Mouse (Mus musculus): ENCODE results near the gene Gm10840. TPM values are rescaled to one million over a fixed set of nuclear protein-coding genes. Genes with fewer than 3 reads are reported as not detected.

The Gm10840 gene
- total RNA-seq, 2 experiments from 2014 or later: not detected

- ATAC-seq (replicated peaks; ENCODE audit: low FRiP score, low TSS enrichment, poor library complexity, severe bottlenecking): peak; percentile 16; the same call in 1 of the 2 replicates
Measured at GRCm38 (mm10) chr11:106159216-106159920, 1.3 kb upstream of the Gm10840 start.

DNA sequence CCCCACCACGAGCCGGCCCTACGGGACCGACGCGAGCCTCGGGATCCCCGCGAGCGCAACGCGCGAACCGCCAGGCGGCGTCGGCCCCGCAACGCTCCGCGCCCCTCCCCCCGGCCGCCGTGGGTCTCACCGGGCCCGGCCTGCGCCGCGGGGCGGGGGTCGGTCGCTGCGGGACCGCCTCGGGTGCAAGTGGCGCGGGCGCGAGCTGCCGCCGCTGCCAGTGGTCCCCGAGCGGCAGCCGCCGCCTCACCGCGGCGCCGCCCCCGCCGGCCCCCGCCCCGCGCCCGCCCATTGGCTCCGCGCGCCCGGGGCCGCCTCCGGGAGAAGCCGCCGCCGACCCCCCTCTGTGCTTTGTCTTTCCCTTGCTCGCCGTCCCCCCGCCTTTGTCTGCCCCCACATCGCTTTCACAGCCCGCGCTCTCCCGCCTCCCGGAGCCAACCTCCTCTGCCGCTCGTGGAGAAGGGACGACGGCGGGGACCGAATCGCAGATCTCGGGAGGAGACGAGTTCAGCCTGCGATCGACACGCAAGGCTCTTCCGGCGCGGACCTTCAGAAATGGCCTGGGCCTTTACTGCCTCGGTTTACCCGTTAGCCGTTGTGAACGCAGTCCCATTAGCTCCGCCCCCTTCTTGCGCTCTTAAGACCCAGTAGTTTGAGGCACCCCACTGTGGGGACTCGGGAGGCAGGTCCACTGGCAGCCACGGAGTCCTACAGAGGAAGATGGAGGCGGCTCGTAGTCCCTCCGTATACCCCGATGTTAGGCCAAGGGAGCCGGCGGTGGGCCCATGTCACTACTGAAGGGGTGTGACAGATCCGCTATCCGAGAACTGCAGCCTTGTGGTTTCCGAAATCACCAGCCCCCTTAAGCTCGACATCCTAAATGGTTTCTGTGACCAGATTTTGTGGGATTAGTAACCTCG is 469 bp upstream of the Gm10840 start:
- peak; percentile 53 for ATAC-seq (replicated peaks; ENCODE audit: low FRiP score, low TSS enrichment, poor library complexity, severe bottlenecking)

- ATAC-seq (replicated peaks; ENCODE audit: low FRiP score, low TSS enrichment, poor library complexity, severe bottlenecking): no peak
Measured at GRCm38 (mm10) chr11:106162237-106162636, 1.6 kb downstream of the Gm10840 start.

- ATAC-seq (replicated peaks; ENCODE audit: low FRiP score, low TSS enrichment, poor library complexity, severe bottlenecking): no peak
Measured at GRCm38 (mm10) chr11:106163546-106163945, 2.9 kb downstream of the Gm10840 start.

GRCm38 (mm10) chr11:106164601-106165180 is 4.0 kb downstream of the Gm10840 start:
- ATAC-seq (replicated peaks; ENCODE audit: low FRiP score, low TSS enrichment, poor library complexity, severe bottlenecking): no peak

DNA sequence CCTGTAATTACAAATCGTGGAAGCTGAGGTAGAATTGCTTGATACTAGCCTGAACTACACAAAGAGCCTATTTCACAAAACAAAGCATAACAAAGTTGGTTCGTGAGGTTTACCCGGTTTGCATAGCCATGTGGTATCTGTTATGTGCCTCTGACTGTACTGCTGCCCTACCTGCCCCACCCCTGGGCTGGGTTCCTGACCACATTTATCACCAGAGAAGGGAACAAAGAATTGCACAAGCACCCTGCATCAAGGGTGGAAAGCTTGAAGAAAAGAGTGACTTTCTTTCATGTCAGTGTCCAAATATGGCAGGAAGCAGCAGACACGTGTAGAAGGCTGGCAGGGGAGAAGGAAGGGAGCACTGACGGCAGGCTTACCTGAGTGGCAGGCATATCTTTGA is 6.8 kb downstream of the Gm10840 start:
- ATAC-seq (replicated peaks; ENCODE audit: low FRiP score, low TSS enrichment, poor library complexity, severe bottlenecking): peak; percentile 56

GRCm38 (mm10) chr11:106170807-106171206 is 10.2 kb downstream of the Gm10840 start:
- ATAC-seq (replicated peaks; ENCODE audit: low FRiP score, low TSS enrichment, poor library complexity, severe bottlenecking): no peak

GRCm38 (mm10) chr11:106173228-106173627 is 12.6 kb downstream of the Gm10840 start:
- no peak for ATAC-seq (replicated peaks; ENCODE audit: low FRiP score, low TSS enrichment, poor library complexity, severe bottlenecking)

- ATAC-seq (replicated peaks; ENCODE audit: low FRiP score, low TSS enrichment, poor library complexity, severe bottlenecking): no peak
Measured at GRCm38 (mm10) chr11:106174372-106174771, 13.7 kb downstream of the Gm10840 start.

- ATAC-seq (replicated peaks; ENCODE audit: low FRiP score, low TSS enrichment, poor library complexity, severe bottlenecking): no peak
Measured at GRCm38 (mm10) chr11:106175081-106175480, 14.4 kb downstream of the Gm10840 start.

GRCm38 (mm10) chr11:106176372-106176771 is 15.7 kb downstream of the Gm10840 start:
- ATAC-seq (replicated peaks; ENCODE audit: low FRiP score, low TSS enrichment, poor library complexity, severe bottlenecking): no peak

GRCm38 (mm10) chr11:106178036-106178782 is 17.6 kb downstream of the Gm10840 start:
- peak; percentile 92 for ATAC-seq (replicated peaks; ENCODE audit: low FRiP score, low TSS enrichment, poor library complexity, severe bottlenecking)

- ATAC-seq (replicated peaks; ENCODE audit: low FRiP score, low TSS enrichment, poor library complexity, severe bottlenecking): no peak
Measured at GRCm38 (mm10) chr11:106179711-106180448, 19.2 kb downstream of the Gm10840 start.

DNA sequence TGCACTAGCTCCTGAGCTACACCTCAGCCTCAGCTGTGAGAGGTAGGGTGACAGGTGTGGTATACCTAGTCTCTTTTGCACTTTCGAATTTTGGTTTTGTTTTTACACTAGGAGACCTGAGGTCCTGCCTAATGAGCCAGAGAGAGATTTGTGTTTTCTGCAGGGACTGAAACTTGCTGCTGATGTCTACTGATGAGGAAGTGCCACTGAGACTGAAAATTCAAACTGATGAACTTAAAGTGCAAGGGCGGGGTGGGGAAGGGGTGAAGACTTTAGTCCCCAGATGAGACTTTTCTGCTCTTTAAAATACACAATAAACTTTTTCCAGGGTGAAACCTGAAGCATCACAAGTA is 19.8 kb downstream of the Gm10840 start:
- ATAC-seq (replicated peaks; ENCODE audit: low FRiP score, low TSS enrichment, poor library complexity, severe bottlenecking): no peak

DNA sequence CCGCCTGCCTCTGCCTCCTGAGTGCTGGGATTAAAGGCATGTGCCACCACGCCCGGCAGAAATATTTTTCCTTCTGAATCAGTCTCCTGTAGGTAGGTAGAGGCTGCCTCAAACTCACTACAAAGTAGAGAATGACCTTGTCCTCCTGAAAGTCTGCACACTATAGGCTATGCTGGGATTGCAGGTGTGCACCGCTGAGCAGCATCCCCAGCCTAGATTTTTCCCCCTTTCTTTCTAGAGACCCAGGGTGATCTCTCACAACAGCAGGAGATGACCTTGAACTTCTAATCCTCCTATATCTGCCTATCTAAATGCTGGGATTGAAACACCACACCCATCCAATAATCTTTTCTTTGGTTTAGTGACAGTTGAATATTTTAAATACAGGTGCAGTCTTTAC is 26.7 kb downstream of the Gm10840 start:
- no peak for ATAC-seq (replicated peaks; ENCODE audit: low FRiP score, low TSS enrichment, poor library complexity, severe bottlenecking)

DNA sequence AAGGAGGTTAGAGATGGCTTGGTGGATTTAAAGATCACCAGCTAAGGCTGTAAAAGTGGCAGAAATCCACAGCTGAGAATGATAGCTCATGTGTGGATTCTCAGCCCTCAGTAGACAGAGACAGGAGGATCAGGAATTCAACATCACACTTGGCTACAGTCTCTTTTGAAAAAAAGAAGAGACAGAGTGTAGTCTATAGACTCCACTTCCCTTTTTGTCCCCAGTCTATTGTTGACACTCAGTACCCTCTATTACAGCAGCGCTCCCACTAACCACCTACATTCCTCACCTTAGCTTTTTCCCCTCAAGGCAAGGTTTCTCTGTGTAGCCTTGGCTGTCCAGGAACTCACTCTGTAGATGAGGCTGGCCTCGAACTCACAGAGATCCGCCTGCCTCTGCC is 31.1 kb downstream of the Gm10840 start:
- no peak for ATAC-seq (replicated peaks; ENCODE audit: low FRiP score, low TSS enrichment, poor library complexity, severe bottlenecking)

DNA sequence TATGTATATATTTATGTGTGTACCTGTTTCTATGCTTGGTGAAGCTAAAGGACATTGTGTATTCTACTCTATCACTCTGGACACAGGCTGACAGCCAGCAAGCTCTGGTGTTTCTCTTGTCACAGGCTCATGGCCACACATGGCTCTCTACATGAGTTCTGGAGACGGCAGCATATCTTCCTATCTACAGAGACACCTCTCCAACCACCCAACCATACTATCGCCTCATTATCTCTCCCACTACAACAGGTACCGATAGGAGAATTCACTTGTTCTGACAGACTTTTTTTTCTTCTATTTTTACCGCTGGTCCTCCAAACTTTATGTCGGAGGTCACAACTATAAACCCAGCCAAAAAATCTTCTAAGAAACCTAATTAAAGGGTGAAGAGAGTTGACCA is 31.6 kb downstream of the Gm10840 start:
- ATAC-seq (replicated peaks; ENCODE audit: low FRiP score, low TSS enrichment, poor library complexity, severe bottlenecking): 0 out of 2 replicates have a peak, but pooled peaks have one; percentile 16

DNA sequence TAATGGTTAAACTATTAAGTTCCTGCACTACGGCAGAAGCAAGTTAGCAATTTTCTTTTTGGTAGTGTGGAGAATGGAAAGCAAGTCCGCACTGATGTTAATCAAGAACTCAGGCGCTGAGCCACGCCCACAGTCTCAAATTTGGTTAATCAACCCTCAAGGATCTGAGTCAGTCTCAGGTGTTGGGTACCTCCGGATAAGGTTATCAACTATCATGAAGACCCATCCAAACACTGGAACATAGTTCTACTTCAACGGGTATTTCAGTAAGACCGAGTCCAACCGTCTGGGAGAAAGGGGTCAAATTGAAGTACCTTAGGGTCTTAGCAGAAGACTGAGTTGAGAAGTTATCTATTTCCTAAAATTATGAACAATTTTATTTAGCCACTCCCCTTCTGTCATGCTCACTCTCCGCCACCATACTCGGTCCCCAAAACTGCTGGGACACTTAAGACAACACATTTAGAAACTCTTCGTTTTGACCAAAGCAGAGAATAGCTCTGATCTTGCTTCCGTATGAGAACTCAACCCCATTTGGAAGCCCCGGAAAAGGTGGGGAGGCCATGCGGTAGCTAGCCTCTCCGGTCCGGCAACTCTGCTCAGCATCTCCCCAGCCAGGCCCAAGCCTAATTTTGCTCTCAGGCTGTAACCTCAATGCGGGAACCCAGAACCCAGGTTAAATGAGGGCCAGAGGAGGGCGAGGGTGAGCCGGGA is 32.2 kb downstream of the Gm10840 start:
- peak; percentile 48 for ATAC-seq (replicated peaks; ENCODE audit: low FRiP score, low TSS enrichment, poor library complexity, severe bottlenecking)

All from megakaryocyte-erythroid progenitor cell, adult 5-6 weeks (primary cell).